Mouse (Mus musculus) MEL (cell line): ENCODE data around the gene Colca2. TPM values are rescaled to one million over a fixed set of nuclear protein-coding genes. Genes with fewer than 3 reads are reported as not detected.

Source experiments
- DNase-seq: peaks from one replicate; pipeline ENCODE4 v3.0.0; 2011; ENCODE audit warnings: low read depth, low spot score
- H3K27ac ChIP-seq: 2 replicates; pipeline ENCODE4 v1.5.1; 2012; ENCODE audit warnings: low read depth, mild to moderate bottlenecking, control low read depth, low read length, moderate library complexity; ENCODE audit not compliant: control insufficient read depth
- H3K27me3 ChIP-seq, 2 experiments: fragments of 150-350 bp in 1 of 2; sonication (generic) in 1 of 2; 2 replicates each; pipeline ENCODE4 v1.6.1; 2012; ENCODE audit warnings: low read length in 2 of 2, mild to moderate bottlenecking in 2 of 2, improper control_type of control experiment in 1 of 2, moderate library complexity in 1 of 2; ENCODE audit not compliant: insufficient read depth in 2 of 2, control insufficient read depth in 1 of 2
- H3K36me3 ChIP-seq, 2 experiments: 2 replicates each; pipeline ENCODE4 v1.6.1; 2012 to 2014; ENCODE audit warnings: low read length in 2 of 2, improper control_type of control experiment in 1 of 2, inconsistent platforms in 1 of 2, mild to moderate bottlenecking in 1 of 2; ENCODE audit not compliant: insufficient read depth in 2 of 2, control insufficient read depth in 1 of 2
- H3K4me1 ChIP-seq, 2 experiments: fragments of 150-350 bp in 1 of 2; sonication (generic) in 1 of 2; 2 replicates each; pipeline ENCODE4 v1.6.1; 2012; ENCODE audit warnings: low read length in 2 of 2, improper control_type of control experiment in 1 of 2, mild to moderate bottlenecking in 1 of 2; ENCODE audit not compliant: insufficient read depth in 2 of 2, control insufficient read depth in 1 of 2
- H3K4me3 ChIP-seq, 2 experiments: fragments of 150-350 bp in 1 of 2; sonication (generic) in 1 of 2; 2 replicates each; pipeline ENCODE4 v1.5.1; 2012; ENCODE audit warnings: low read depth in 2 of 2, low read length in 2 of 2, mild to moderate bottlenecking in 2 of 2, moderate library complexity in 2 of 2, control low read depth in 1 of 2, improper control_type of control experiment in 1 of 2; ENCODE audit not compliant: control insufficient read depth in 1 of 2, insufficient read depth in 1 of 2
- H3K79me2 ChIP-seq: 2 replicates; pipeline ENCODE4 v1.6.1; 2012; ENCODE audit warnings: mild to moderate bottlenecking, low read length, moderate library complexity; ENCODE audit not compliant: control insufficient read depth, poor library complexity, insufficient read depth
- H3K9ac ChIP-seq: 2 replicates; pipeline ENCODE4 v1.6.1; 2012; ENCODE audit warnings: low read depth, mild to moderate bottlenecking, control low read depth, low read length, moderate library complexity; ENCODE audit not compliant: control insufficient read depth, poor library complexity, severe bottlenecking
- H3K9me3 ChIP-seq: fragments of 150-350 bp; sonication (generic); replicated peaks from 2 replicates; pipeline ENCODE4 v1.6.1; 2012; ENCODE audit warnings: mild to moderate bottlenecking, low read length, improper control_type of control experiment, moderate library complexity; ENCODE audit not compliant: insufficient read depth
- BHLHE40 ChIP-seq: IDR thresholded peaks from 2 replicates; pipeline ENCODE4 v1.6.1; 2012; ENCODE audit warnings: low read depth, mild to moderate bottlenecking, inconsistent platforms, low read length, improper control_type of control experiment, borderline replicate concordance
- ETS1 ChIP-seq: IDR thresholded peaks from 2 replicates; pipeline ENCODE4 v1.6.1; 2012; ENCODE audit warnings: low read depth, mild to moderate bottlenecking, inconsistent platforms, low read length, improper control_type of control experiment, moderate library complexity
- GABPA ChIP-seq: IDR thresholded peaks from 2 replicates; pipeline ENCODE4 v1.6.1; 2012; ENCODE audit warnings: low read depth, mild to moderate bottlenecking, inconsistent platforms, low read length, improper control_type of control experiment, moderate library complexity
- GATA1 ChIP-seq: IDR thresholded peaks from 2 replicates; pipeline ENCODE4 v1.6.1; 2011; ENCODE audit warnings: low read depth, low read length, improper control_type of control experiment
- HCFC1 ChIP-seq: IDR thresholded peaks from 2 replicates; pipeline ENCODE4 v1.6.1; 2012; ENCODE audit warnings: low read depth, mild to moderate bottlenecking, inconsistent platforms, low read length, improper control_type of control experiment, moderate library complexity
- KAT2A ChIP-seq: conservative IDR thresholded peaks from 2 replicates; pipeline ENCODE4 v1.6.1; 2012; ENCODE audit warnings: low read depth, low read length, improper control_type of control experiment, inconsistent platforms
- MAX ChIP-seq: IDR thresholded peaks from 2 replicates; pipeline ENCODE4 v1.6.1; 2011; ENCODE audit warnings: low read length, improper control_type of control experiment
- MEF2A ChIP-seq: IDR thresholded peaks from 2 replicates; pipeline ENCODE4 v1.6.1; 2014; ENCODE audit warnings: low read depth, mild to moderate bottlenecking, inconsistent platforms, low read length, improper control_type of control experiment; ENCODE audit not compliant: poor library complexity, insufficient replicate concordance, severe bottlenecking; ENCODE audit errors: extremely low read depth
- MXI1 ChIP-seq: IDR thresholded peaks from 2 replicates; pipeline ENCODE4 v1.6.1; 2011; ENCODE audit warnings: mild to moderate bottlenecking, low read depth, low read length, improper control_type of control experiment
- MYB ChIP-seq: IDR thresholded peaks from 2 replicates; pipeline ENCODE4 v1.6.1; 2011; ENCODE audit warnings: mild to moderate bottlenecking, low read depth, low read length, improper control_type of control experiment
- NELFE ChIP-seq: IDR thresholded peaks from 2 replicates; pipeline ENCODE4 v1.6.1; 2011; ENCODE audit warnings: low read depth, low read length, improper control_type of control experiment
- NRF1 ChIP-seq: IDR thresholded peaks from 2 replicates; pipeline ENCODE4 v1.6.1; 2014; ENCODE audit warnings: low read depth, mild to moderate bottlenecking, inconsistent platforms, low read length, improper control_type of control experiment, moderate library complexity; ENCODE audit not compliant: poor library complexity, insufficient read depth, severe bottlenecking
- POLR2AphosphoS5 ChIP-seq: IDR thresholded peaks from 2 replicates; pipeline ENCODE4 v1.6.1; 2012; ENCODE audit warnings: low read depth, borderline replicate concordance, mild to moderate bottlenecking, inconsistent platforms, low read length, moderate library complexity, mixed read lengths
- SMC3 ChIP-seq: IDR thresholded peaks from 2 replicates; pipeline ENCODE4 v1.6.1; 2011; ENCODE audit warnings: low read depth, low read length, improper control_type of control experiment
- TAL1 ChIP-seq: IDR thresholded peaks from 2 replicates; pipeline ENCODE4 v1.6.1; 2012; ENCODE audit warnings: mild to moderate bottlenecking, inconsistent platforms, low read length, moderate library complexity, mixed read lengths
- TBP ChIP-seq: IDR thresholded peaks from 2 replicates; pipeline ENCODE4 v1.8.0; 2011; ENCODE audit warnings: low read depth, low read length, improper control_type of control experiment
- TCF12 ChIP-seq: IDR thresholded peaks from 2 replicates; pipeline ENCODE4 v1.6.1; 2014; ENCODE audit warnings: low read depth, mild to moderate bottlenecking, inconsistent platforms, low read length, improper control_type of control experiment, moderate library complexity
- UBTF ChIP-seq: IDR thresholded peaks from 2 replicates; pipeline ENCODE4 v1.6.1; 2012; ENCODE audit warnings: low read depth, mild to moderate bottlenecking, inconsistent platforms, low read length, improper control_type of control experiment, moderate library complexity, borderline replicate concordance; ENCODE audit not compliant: insufficient read depth
- ZKSCAN1 ChIP-seq: IDR thresholded peaks from 2 replicates; pipeline ENCODE4 v1.6.1; 2012; ENCODE audit warnings: low read depth, mild to moderate bottlenecking, inconsistent platforms, low read length, improper control_type of control experiment, moderate library complexity
- ZMIZ1 ChIP-seq: IDR thresholded peaks from 2 replicates; pipeline ENCODE4 v1.6.1; 2012; ENCODE audit warnings: low read depth, mild to moderate bottlenecking, inconsistent platforms, low read length, improper control_type of control experiment, moderate library complexity
- ZNF384 ChIP-seq: IDR thresholded peaks from 2 replicates; pipeline ENCODE4 v1.6.1; 2012; ENCODE audit warnings: low read depth, mild to moderate bottlenecking, inconsistent platforms, low read length, improper control_type of control experiment
- polyA plus RNA-seq, 2 experiments: library from polyadenylated mRNA; stranded (reverse) in 1 of 2; unstranded in 1 of 2; fragments of >175 nt in 1 of 2; fragments of >200 nt in 1 of 2; gene quantifications; 2 replicates each; pipeline versions ENCODE4 v1.2.1 to v1.2.4; 2012; ENCODE audit warnings: low replicate concordance in 2 of 2, low read depth in 1 of 2; ENCODE audit not compliant: insufficient read length in 2 of 2, insufficient read depth in 1 of 2, missing spikeins in 1 of 2
- total RNA-seq: library from RNA; depleted of rRNA; stranded (reverse); fragments of 300-350 nt; gene quantifications from 2 replicates; pipeline ENCODE4 v1.2.3, GENCODE M21; 2012

Colca2 gene
- total and polyA plus RNA-seq, 3 experiments = not detected

- Histone ChIP-seq H3K27me3 (peaks cover 7% of the 10 kb centered on the region in 2 experiments), H3K4me3 (no peak overlapping the region)
- TF ChIP-seq NRF1 (no peak), GABPA (no peak), GATA1 (no peak), MXI1 (no peak), NELFE (no peak), TAL1 (no peak), MAX (no peak), ZMIZ1 (no peak), ZNF384 (no peak), TBP (no peak), KAT2A (no peak), SMC3 (no peak), BHLHE40 (no peak), TCF12 (no peak), HCFC1 (no peak), MEF2A (no peak), UBTF (no peak), ZKSCAN1 (no peak), ETS1 (no peak), POLR2AphosphoS5 (no peak)
- TF ChIP-seq, all 39 proteins: peak for 0
- peaks cover 0 to 6% of the 10 kb centered on the region in 2 experiments; a peak in 2 of 4 replicates for H3K4me1 ChIP-seq
- peaks cover 0 to 5% of the 10 kb centered on the region in 2 experiments; a peak in 2 of 4 replicates for H3K36me3 ChIP-seq
- DNase-seq = no peak
- no peaks in the 10 kb centered on the region for H3K9me3 ChIP-seq
- H3K79me2 ChIP-seq = no peaks in the 10 kb centered on the region
- no peak overlapping the region for H3K9ac ChIP-seq
- no peak overlapping the region for H3K27ac ChIP-seq
Observed at GRCm38 (mm10) chr9:51238741-51239385, 39.5 kb downstream of the Colca2 start.

- H3K4me1 ChIP-seq = peaks cover 0 to 6% of the 10 kb centered on the region in 2 experiments; a peak in 2 of 4 replicates
- H3K36me3 ChIP-seq = peaks cover 0 to 5% of the 10 kb centered on the region in 2 experiments; a peak in 2 of 4 replicates
- H3K9ac ChIP-seq = no peak overlapping the region
- H3K27me3 ChIP-seq = peaks cover 2 to 4% of the 10 kb centered on the region in 2 experiments
- H3K27ac ChIP-seq = no peak overlapping the region
- no peaks in the 10 kb centered on the region for H3K9me3 ChIP-seq
- DNase-seq = no peak
- no peaks in the 10 kb centered on the region for H3K79me2 ChIP-seq
- no peak for TF ChIP-seq MYB
- no peak for TF ChIP-seq ZMIZ1
- TF ChIP-seq NELFE = no peak
- TF ChIP-seq MEF2A = no peak
- TF ChIP-seq UBTF = no peak
- no peak overlapping the region for H3K4me3 ChIP-seq
Observed at GRCm38 (mm10) chr9:51232163-51232562, 46.2 kb downstream of the Colca2 start.
